In the genomic region with DNA sequence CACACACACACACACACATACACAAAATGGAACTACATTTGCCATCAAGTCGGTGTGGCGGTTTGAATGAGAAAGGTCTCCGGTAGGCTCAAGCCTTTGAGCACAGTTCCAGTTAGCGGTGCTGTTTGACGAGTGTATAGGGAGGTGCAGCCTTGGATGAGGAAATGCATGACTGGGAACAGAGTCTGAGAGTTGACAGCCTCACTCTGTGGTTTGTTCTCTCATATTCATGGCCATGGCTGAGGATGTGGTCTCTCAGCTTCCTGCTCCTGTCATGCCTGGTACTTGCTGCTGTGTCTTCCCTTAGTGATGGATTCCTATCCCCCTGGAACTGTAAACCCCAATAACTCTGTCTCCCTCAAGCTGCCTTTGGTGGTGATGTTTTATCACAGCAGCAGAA, we compare ENCODE assay signal across 22 mouse cellular contexts. TPM values are rescaled to one million over a fixed set of nuclear protein-coding genes. Genes with fewer than 3 reads are reported as not detected.
"Had no signal": no experiment of that assay in that cellular context is flagged by ENCODE, and none has a peak within 500 bp of the region (broad histone marks: within the 10 kb centered on the region; RNA-seq: fewer than 3 reads in every experiment).

No protein-coding gene starts in this region.

- H3K27me3 ChIP-seq: liver, embryonic 13.5 days had no signal

- H3K9ac ChIP-seq: liver, embryonic 13.5 days had no signal

- H3K4me3 ChIP-seq: left cerebral cortex, adult 2 months; liver, embryonic 13.5 days had no signal

- H3K9me3 ChIP-seq: liver, embryonic 13.5 days had no signal

- H3K4me2 ChIP-seq: liver, embryonic 13.5 days; midbrain, embryonic 11.5 days had no signal

- ATAC-seq: intestine, postnatal 0 days had no signal

- H3K36me3 ChIP-seq: liver, embryonic 13.5 days had no signal

- H3K27ac ChIP-seq: kidney, postnatal 0 days; left cerebral cortex, adult 2 months; liver, embryonic 13.5 days had no signal

- DNase-seq: kidney, adult 2 months; kidney, postnatal 25 days; layer of hippocampus, postnatal 36 days; liver, embryonic 13.5 days; lung, adult 2 months; lung, postnatal 14 days; lung, postnatal 4 days; midbrain, embryonic 14.5 days; thymus, postnatal 4 days had no signal

RNA-seq across cellular contexts. Expression of a gene that starts 8.2 kb away (rescaled TPM):
- total RNA-seq: layer of hippocampus, adult 8-10 months; layer of hippocampus, postnatal 36 days; left cerebral cortex, adult 2 months; left cerebral cortex, postnatal 10 days; left cerebral cortex, postnatal 36 days; midbrain, postnatal 0 days had no signal
- polyA plus RNA-seq: limb, embryonic 11.5 days; lung, adult 2 months; lung, embryonic 16.5 days; midbrain, embryonic 11.5 days; midbrain, embryonic 14.5 days; midbrain, postnatal 0 days; neural tube, embryonic 11.5 days; neural tube, embryonic 14.5 days; spleen, adult 2 months had no signal
